Mouse (Mus musculus): ENCODE measurements around the gene Ern1.

DNA sequence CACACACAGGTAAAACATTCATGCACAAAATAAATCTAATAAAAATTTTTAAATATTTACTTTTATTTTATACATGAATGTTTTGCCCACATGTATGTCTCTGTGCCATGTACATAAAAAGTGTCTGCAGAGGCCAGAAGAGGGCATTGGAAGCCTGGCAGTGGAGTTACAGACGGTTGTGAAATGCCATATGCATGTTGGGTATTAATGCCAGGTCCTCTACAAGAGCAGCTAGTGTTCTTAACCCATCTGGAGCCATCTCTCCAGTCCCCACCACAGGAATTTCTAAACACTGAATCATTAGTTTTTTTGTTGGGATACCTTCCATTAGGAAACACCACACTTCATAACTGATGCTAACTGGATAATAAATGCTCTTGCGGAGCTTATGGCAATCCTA lies 50.1 kb downstream of the Ern1 start:
- peak; percentile 19; the same call in 1 of the 2 replicates for TF ChIP-seq CTCF (IDR thresholded peaks at IDR 0.05)
- no peak for TF ChIP-seq EP300 (IDR thresholded peaks at IDR 0.05)
